Comparison of ENCODE assay signal across 9 mouse cellular contexts in genomic region chrX:77314384-77314783, GRCm38 (mm10).
DNase-seq lines count a peak whose midpoint lies in the region; ATAC-seq and TF ChIP-seq lines count a peak whose summit lies in the region.
"Had no signal": no experiment of that assay in that cellular context is flagged by ENCODE, and none has a peak within 500 bp of the region (broad histone marks: within the 10 kb centered on the region; RNA-seq: fewer than 3 reads in every experiment).

No protein-coding gene starts in this region.

- no peak overlapping the region for H3K9ac ChIP-seq in hindbrain, embryonic 16.5 days (ENCODE audit: low read depth, low read length)
- H3K9ac ChIP-seq in embryonic facial prominence, embryonic 14.5 days (ENCODE audit: low read depth, low read length), result no peak overlapping the region
- H3K9ac ChIP-seq in stomach, postnatal 0 days (ENCODE audit: low read length), result no peak overlapping the region
- no peak overlapping the region for H3K9ac ChIP-seq in forebrain, embryonic 15.5 days (replicated peaks)
- H3K9ac ChIP-seq: neural tube, embryonic 12.5 days had no signal

- no peak overlapping the region for H3K27ac ChIP-seq in hindbrain, embryonic 10.5 days
- H3K27ac ChIP-seq in hindbrain, embryonic 16.5 days (ENCODE audit: low read depth, low read length), result no peak overlapping the region
- no peak overlapping the region for H3K27ac ChIP-seq in embryonic facial prominence, embryonic 14.5 days (replicated peaks; ENCODE audit: low read depth, low read length)
- no peak overlapping the region for H3K27ac ChIP-seq in stomach, postnatal 0 days (replicated peaks)
- H3K27ac ChIP-seq in forebrain, embryonic 15.5 days (replicated peaks), result no peak overlapping the region
- H3K27ac ChIP-seq: neural tube, embryonic 12.5 days had no signal

- H3K36me3 ChIP-seq in hindbrain, embryonic 10.5 days, result no peaks in the 10 kb centered on the region
- no peaks in the 10 kb centered on the region for H3K36me3 ChIP-seq in hindbrain, embryonic 16.5 days (ENCODE audit: control insufficient read depth, insufficient read depth, low read length)
- H3K36me3 ChIP-seq in embryonic facial prominence, embryonic 14.5 days (ENCODE audit: control insufficient read depth, insufficient read depth, low read length), result no peaks in the 10 kb centered on the region
- no peaks in the 10 kb centered on the region for H3K36me3 ChIP-seq in stomach, postnatal 0 days (ENCODE audit: control insufficient read depth, insufficient read depth, low read length)
- no peaks in the 10 kb centered on the region for H3K36me3 ChIP-seq in forebrain, embryonic 15.5 days
- H3K36me3 ChIP-seq: neural tube, embryonic 12.5 days had no signal

- H3K4me3 ChIP-seq in hindbrain, embryonic 10.5 days, result no peak overlapping the region
- H3K4me3 ChIP-seq in hindbrain, embryonic 16.5 days (ENCODE audit: low read length), result no peak overlapping the region
- H3K4me3 ChIP-seq in embryonic facial prominence, embryonic 14.5 days (ENCODE audit: low read depth, low read length), result no peak overlapping the region
- no peak overlapping the region for H3K4me3 ChIP-seq in stomach, postnatal 0 days (ENCODE audit: low read depth, low read length)
- H3K4me3 ChIP-seq in forebrain, embryonic 15.5 days, result no peak overlapping the region
- H3K4me3 ChIP-seq: neural tube, embryonic 12.5 days had no signal

- TF ChIP-seq EP300 in stomach, postnatal 0 days (optimal IDR thresholded peaks at IDR 0.05), result no peak

- no peaks in the 10 kb centered on the region for H3K4me1 ChIP-seq in hindbrain, embryonic 10.5 days (replicated peaks)
- H3K4me1 ChIP-seq in hindbrain, embryonic 16.5 days (ENCODE audit: control insufficient read depth, insufficient read depth, low read depth, low read length), result no peaks in the 10 kb centered on the region
- no peaks in the 10 kb centered on the region for H3K4me1 ChIP-seq in embryonic facial prominence, embryonic 14.5 days (ENCODE audit: control insufficient read depth, insufficient read depth, low read length)
- H3K4me1 ChIP-seq in stomach, postnatal 0 days (replicated peaks; ENCODE audit: control insufficient read depth, insufficient read depth), result no peaks in the 10 kb centered on the region
- no peaks in the 10 kb centered on the region for H3K4me1 ChIP-seq in forebrain, embryonic 15.5 days
- H3K4me1 ChIP-seq: neural tube, embryonic 12.5 days had no signal

- peak; percentile 4 for DNase-seq in hindbrain, embryonic 10.5 days (ENCODE audit: low spot score)
- peak; percentile 21 for DNase-seq in CD4-positive helper T cell, adult 2 months (ENCODE audit: low read depth, low spot score)
- DNase-seq in adrenal gland, postnatal 14 days, result peak; percentile 58
- DNase-seq in embryonic facial prominence, embryonic 14.5 days (ENCODE audit: low spot score), result peak; percentile 33
- DNase-seq in left cerebral cortex, postnatal 14 days (ENCODE audit: low spot score in 2 of 2), result peak; percentile 21 to 32
- peak; percentile 16 for DNase-seq in stomach, postnatal 0 days (ENCODE audit: low spot score)

- no peak overlapping the region for H3K4me2 ChIP-seq in hindbrain, embryonic 16.5 days (ENCODE audit: low read length)
- H3K4me2 ChIP-seq in embryonic facial prominence, embryonic 14.5 days (ENCODE audit: low read depth, low read length), result no peak overlapping the region
- H3K4me2 ChIP-seq in stomach, postnatal 0 days (replicated peaks; ENCODE audit: low read depth), result no peak overlapping the region
- no peak overlapping the region for H3K4me2 ChIP-seq in forebrain, embryonic 15.5 days (replicated peaks)
- H3K4me2 ChIP-seq: neural tube, embryonic 12.5 days had no signal

- H3K27me3 ChIP-seq in hindbrain, embryonic 10.5 days (ENCODE audit: insufficient read depth, poor library complexity, severe bottlenecking), result no peaks in the 10 kb centered on the region
- H3K27me3 ChIP-seq in hindbrain, embryonic 16.5 days (replicated peaks; ENCODE audit: control insufficient read depth, insufficient read depth, low read length), result no peaks in the 10 kb centered on the region
- no peaks in the 10 kb centered on the region for H3K27me3 ChIP-seq in embryonic facial prominence, embryonic 14.5 days (replicated peaks; ENCODE audit: control insufficient read depth, insufficient read depth, low read length)
- H3K27me3 ChIP-seq in stomach, postnatal 0 days (ENCODE audit: control insufficient read depth, insufficient read depth, low read length), result no peaks in the 10 kb centered on the region
- no peaks in the 10 kb centered on the region for H3K27me3 ChIP-seq in forebrain, embryonic 15.5 days
- H3K27me3 ChIP-seq: neural tube, embryonic 12.5 days had no signal

- intact Hi-C loops in left cerebral cortex, postnatal 14 days (cut with DNase I), result no loop called here

- WGBS in hindbrain, embryonic 10.5 days, result 77% methylated on average over 3 of the region's 3 CpGs
- 78% methylated on average over 3 of the region's 3 CpGs for WGBS in hindbrain, embryonic 16.5 days
- 68% methylated on average over 3 of the region's 3 CpGs for WGBS in embryonic facial prominence, embryonic 14.5 days
- 71% methylated on average over 3 of the region's 3 CpGs for WGBS in stomach, postnatal 0 days
- 59% methylated on average over 3 of the region's 3 CpGs for WGBS in forebrain, embryonic 15.5 days

- no peaks in the 10 kb centered on the region for H3K9me3 ChIP-seq in hindbrain, embryonic 10.5 days
- no peaks in the 10 kb centered on the region for H3K9me3 ChIP-seq in hindbrain, embryonic 16.5 days (ENCODE audit: control insufficient read depth, low read length)
- no peaks in the 10 kb centered on the region for H3K9me3 ChIP-seq in embryonic facial prominence, embryonic 14.5 days (ENCODE audit: control insufficient read depth, low read length)
- H3K9me3 ChIP-seq in stomach, postnatal 0 days (ENCODE audit: control insufficient read depth, low read length), result no peaks in the 10 kb centered on the region
- no peaks in the 10 kb centered on the region for H3K9me3 ChIP-seq in forebrain, embryonic 15.5 days
- H3K9me3 ChIP-seq: neural tube, embryonic 12.5 days had no signal

- ATAC-seq in hindbrain, embryonic 16.5 days, result no peak
- no peak for ATAC-seq in embryonic facial prominence, embryonic 14.5 days (ENCODE audit: low read depth)
- no peak for ATAC-seq in stomach, postnatal 0 days (ENCODE audit: low FRiP score, low TSS enrichment)
- no peak for ATAC-seq in forebrain, embryonic 15.5 days (replicated peaks)

- peak; percentile 70 for TF ChIP-seq CTCF in stomach, postnatal 0 days (IDR thresholded peaks at IDR 0.05; ENCODE audit: low read depth)

Comparison
In these comparisons a context has a peak if more than half of its experiments do, and no peak if none do; other contexts are left out.
1. DNase-seq: peak in every context shown above with its lines; median percentile 58 in adrenal gland, postnatal 14 days; 33 in embryonic facial prominence, embryonic 14.5 days; 26 in left cerebral cortex, postnatal 14 days; 21 in CD4-positive helper T cell, adult 2 months; 16 in stomach, postnatal 0 days; 4 in hindbrain, embryonic 10.5 days.